Mouse (Mus musculus): Measurements from ENCODE around the gene Olfr54. TPM values are rescaled to one million over a fixed set of nuclear protein-coding genes. Genes with fewer than 3 reads are reported as not detected.

Gene Olfr54
- polyA plus RNA-seq, 1 experiment from 2014 or later = not detected

DNA sequence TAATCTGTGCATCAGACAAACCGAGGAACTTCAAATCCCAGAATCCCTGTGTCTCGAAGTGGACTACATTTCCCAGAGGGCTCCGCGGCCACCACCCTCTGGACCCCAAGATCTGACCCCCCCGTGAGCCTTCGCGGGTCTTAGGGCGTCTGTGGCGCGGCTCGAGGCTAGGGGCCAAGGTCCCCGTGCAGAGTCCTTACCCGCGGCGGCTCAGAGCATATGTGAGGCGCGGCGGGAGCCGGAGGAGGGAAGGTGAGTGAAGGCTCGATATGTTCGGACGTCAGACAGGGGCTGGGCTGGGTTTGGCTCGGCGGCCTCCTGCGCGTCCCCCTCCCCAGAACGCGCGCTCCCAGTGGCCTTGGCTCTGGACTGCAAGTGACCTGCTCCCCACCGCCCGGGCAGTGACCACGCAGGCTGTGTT, 45.1 kb downstream of the Olfr54 start, which contains the start of gene Zfp354a:
Gene Zfp354a (plus strand): TSS at position 107 of the 421 bp plus-strand sequence.
- peak within 1 kb of the TSS; percentile 54 for H3K4me2 ChIP-seq (ENCODE audit: low read depth, severe bottlenecking)
- DNase-seq (ENCODE audit: low spot score) (peak; percentile 89), ATAC-seq (ENCODE audit: insufficient number of reproducible peaks, low FRiP score, low TSS enrichment, low read depth) (peak; percentile 87)
- H3K27me3 ChIP-seq (ENCODE audit: control insufficient read depth, insufficient read depth, low read length) = no peaks in the 10 kb centered on the region
- H3K27ac ChIP-seq (replicated peaks; ENCODE audit: low read depth, low read length) = no peak within 1 kb of the TSS
- whole genome bisulfite sequencing = under 1% methylated on average over 24 of the region's 32 CpGs
- no peaks in the 10 kb centered on the region for H3K9me3 ChIP-seq (ENCODE audit: control insufficient read depth, low read length)
- H3K4me1 ChIP-seq (ENCODE audit: control insufficient read depth, insufficient read depth, low read length) = 0 out of 2 replicates have a peak, but pooled peaks cover 2% of the 10 kb centered on the region
- peak within 1 kb of the TSS; percentile 59 for H3K4me3 ChIP-seq (ENCODE audit: low read depth, low read length)
- H3K36me3 ChIP-seq (ENCODE audit: control insufficient read depth, insufficient read depth, low read length) = no peaks in the 10 kb centered on the region
- peak within 1 kb of the TSS; percentile 75 for H3K9ac ChIP-seq (ENCODE audit: low read length)

DNA sequence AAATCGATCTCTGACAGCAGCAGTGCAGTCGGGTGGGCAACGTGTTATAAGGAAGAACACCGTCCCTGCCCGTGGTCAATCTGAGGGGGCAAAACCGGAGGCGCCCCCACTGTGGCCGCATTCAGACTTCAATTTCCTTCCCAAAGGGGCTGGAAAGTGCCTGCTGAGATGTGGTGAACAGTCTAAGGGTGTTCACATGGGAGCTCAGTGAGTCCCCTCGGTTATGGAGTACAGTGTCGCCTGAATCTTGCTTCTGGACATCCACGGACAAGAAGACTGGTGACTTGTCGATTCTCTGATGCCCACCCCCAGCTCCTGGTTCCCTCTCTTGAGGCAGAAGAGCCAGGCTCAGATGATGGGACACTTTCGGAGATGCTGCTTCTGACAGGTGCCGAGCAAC, 45.6 kb downstream of the Olfr54 start:
- no peaks in the 10 kb centered on the region for H3K36me3 ChIP-seq (ENCODE audit: control insufficient read depth, insufficient read depth, low read length)
- H3K4me2 ChIP-seq (ENCODE audit: low read depth, severe bottlenecking) = peak overlapping the region; percentile 54
- DNase-seq (ENCODE audit: low spot score) (no peak), ATAC-seq (ENCODE audit: insufficient number of reproducible peaks, low FRiP score, low TSS enrichment, low read depth) (peak; percentile 62; the same call in 1 of the 2 replicates)
- WGBS = 19% methylated on average over 14 of the region's 14 CpGs
- H3K9ac ChIP-seq (ENCODE audit: low read length) = peak overlapping the region; percentile 75
- H3K27me3 ChIP-seq (ENCODE audit: control insufficient read depth, insufficient read depth, low read length) = no peaks in the 10 kb centered on the region
- H3K9me3 ChIP-seq (ENCODE audit: control insufficient read depth, low read length) = no peaks in the 10 kb centered on the region
- no peak overlapping the region for H3K27ac ChIP-seq (replicated peaks; ENCODE audit: low read depth, low read length)
- H3K4me1 ChIP-seq (ENCODE audit: control insufficient read depth, insufficient read depth, low read length) = 0 out of 2 replicates have a peak, but pooled peaks cover 2% of the 10 kb centered on the region
- H3K4me3 ChIP-seq (ENCODE audit: low read depth, low read length) = peak overlapping the region; percentile 59

DNA sequence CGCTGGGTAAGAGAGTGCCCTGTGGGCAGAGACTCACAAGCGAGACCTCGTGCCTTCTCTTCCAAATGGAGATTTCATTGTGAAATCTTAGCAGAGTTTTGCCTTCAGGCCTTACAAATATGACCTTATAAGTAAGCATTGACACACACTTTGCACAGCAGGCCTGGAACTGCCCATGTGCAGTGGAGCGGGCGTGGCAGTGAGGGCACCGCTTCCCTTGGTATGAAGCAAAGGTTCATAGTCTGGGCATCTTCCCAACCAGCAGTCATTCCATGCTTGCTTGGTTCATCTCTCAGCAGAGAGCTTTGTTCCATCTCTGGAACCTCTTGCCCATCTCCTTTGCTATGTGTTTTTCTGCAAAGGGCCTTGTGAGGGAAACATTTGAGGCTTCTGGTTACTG, 46.9 kb downstream of the Olfr54 start:
- WGBS = 92% methylated on average over 6 of the region's 6 CpGs
- no peak overlapping the region for H3K4me2 ChIP-seq (ENCODE audit: low read depth, severe bottlenecking)
- H3K27me3 ChIP-seq (ENCODE audit: control insufficient read depth, insufficient read depth, low read length) = no peaks in the 10 kb centered on the region
- H3K36me3 ChIP-seq (ENCODE audit: control insufficient read depth, insufficient read depth, low read length) = no peaks in the 10 kb centered on the region
- H3K4me3 ChIP-seq (ENCODE audit: low read depth, low read length) = no peak overlapping the region
- ATAC-seq (ENCODE audit: insufficient number of reproducible peaks, low FRiP score, low TSS enrichment, low read depth) = no peak
- 0 out of 2 replicates have a peak, but pooled peaks cover 2% of the 10 kb centered on the region for H3K4me1 ChIP-seq (ENCODE audit: control insufficient read depth, insufficient read depth, low read length)
- H3K9me3 ChIP-seq (ENCODE audit: control insufficient read depth, low read length) = no peaks in the 10 kb centered on the region
- no peak for DNase-seq (ENCODE audit: low spot score)
- H3K27ac ChIP-seq (replicated peaks; ENCODE audit: low read depth, low read length) = no peak overlapping the region
- no peak overlapping the region for H3K9ac ChIP-seq (ENCODE audit: low read length)

DNA sequence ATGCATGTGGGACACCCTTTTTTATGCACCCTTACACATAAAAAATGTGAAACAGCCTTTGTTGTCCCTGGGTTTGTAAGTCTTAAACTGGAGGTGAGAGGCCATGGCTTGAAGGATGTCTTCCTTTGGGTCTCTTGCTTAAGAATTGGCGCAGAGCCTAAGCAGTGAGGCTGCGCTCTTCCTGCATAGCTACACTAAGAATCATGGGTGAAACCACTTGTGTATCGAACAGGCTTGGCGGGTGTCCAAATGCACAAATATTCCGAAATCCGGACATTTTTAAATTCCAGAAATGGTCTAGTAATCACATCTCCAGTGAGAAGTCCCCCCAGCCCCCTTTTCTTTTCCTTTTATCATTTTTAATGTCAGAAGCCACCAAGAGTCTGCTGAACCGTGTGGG, 49.2 kb downstream of the Olfr54 start:
- H3K4me3 ChIP-seq (ENCODE audit: low read depth, low read length) = no peak overlapping the region
- no peak overlapping the region for H3K27ac ChIP-seq (replicated peaks; ENCODE audit: low read depth, low read length)
- H3K4me2 ChIP-seq (ENCODE audit: low read depth, severe bottlenecking) = no peak overlapping the region
- 94% methylated on average over 7 of the region's 7 CpGs for WGBS
- ATAC-seq (ENCODE audit: insufficient number of reproducible peaks, low FRiP score, low TSS enrichment, low read depth) = no peak
- H3K36me3 ChIP-seq (ENCODE audit: control insufficient read depth, insufficient read depth, low read length) = no peaks in the 10 kb centered on the region
- H3K9me3 ChIP-seq (ENCODE audit: control insufficient read depth, low read length) = no peaks in the 10 kb centered on the region
- 0 out of 2 replicates have a peak, but pooled peaks cover 2% of the 10 kb centered on the region for H3K4me1 ChIP-seq (ENCODE audit: control insufficient read depth, insufficient read depth, low read length)
- no peaks in the 10 kb centered on the region for H3K27me3 ChIP-seq (ENCODE audit: control insufficient read depth, insufficient read depth, low read length)
- no peak for DNase-seq (ENCODE audit: low spot score)
- no peak overlapping the region for H3K9ac ChIP-seq (ENCODE audit: low read length)

DNA sequence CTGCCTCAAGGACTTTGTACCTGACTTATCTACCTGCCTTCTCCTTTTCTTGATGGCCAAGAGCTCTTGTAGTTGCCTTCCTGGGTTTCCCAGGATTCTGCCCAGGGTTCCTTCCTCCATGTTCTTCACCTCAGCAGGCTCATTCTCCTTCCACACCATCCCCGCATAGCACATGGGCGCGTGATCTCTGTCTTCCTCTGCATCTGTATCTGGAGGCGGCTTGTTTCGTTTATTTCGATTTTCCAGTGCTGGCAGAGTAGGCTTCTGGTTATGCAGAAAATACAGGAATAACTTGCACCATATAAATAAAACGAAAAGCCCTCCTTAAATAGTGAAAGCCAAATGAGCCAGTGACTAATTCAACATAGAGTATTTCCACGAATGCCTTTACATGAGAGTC, 49.8 kb downstream of the Olfr54 start:
- ATAC-seq (ENCODE audit: insufficient number of reproducible peaks, low FRiP score, low TSS enrichment, low read depth) (no peak), DNase-seq (ENCODE audit: low spot score) (no peak)
- Histone ChIP-seq H3K9ac (ENCODE audit: low read length) (no peak overlapping the region), H3K27ac (replicated peaks; ENCODE audit: low read depth, low read length) (no peak overlapping the region), H3K4me3 (ENCODE audit: low read depth, low read length) (no peak overlapping the region), H3K27me3 (ENCODE audit: control insufficient read depth, insufficient read depth, low read length) (no peaks in the 10 kb centered on the region), H3K36me3 (ENCODE audit: control insufficient read depth, insufficient read depth, low read length) (no peaks in the 10 kb centered on the region), H3K4me2 (ENCODE audit: low read depth, severe bottlenecking) (no peak overlapping the region), H3K9me3 (ENCODE audit: control insufficient read depth, low read length) (no peaks in the 10 kb centered on the region), H3K4me1 (ENCODE audit: control insufficient read depth, insufficient read depth, low read length) (0 out of 2 replicates have a peak, but pooled peaks cover 2% of the 10 kb centered on the region)
- WGBS = 95% methylated on average over 8 of the region's 8 CpGs

Other genes with a start within 250 kb of the Olfr54 start
- gene Zfp354c, start 186.5 kb upstream of the Olfr54 start, polyA plus RNA-seq (2014; fragmentation: Nextera tagmentation; extraction: Ambion mirVana) = 44.3 and 50.6 TPM in 2 replicates
- gene Zfp879, start 172.7 kb upstream of the Olfr54 start, polyA plus RNA-seq (2014; fragmentation: Nextera tagmentation; extraction: Ambion mirVana) = 1.2 and 1.5 TPM in 2 replicates
- gene Grm6, start 163.6 kb upstream of the Olfr54 start, polyA plus RNA-seq (2014; fragmentation: Nextera tagmentation; extraction: Ambion mirVana) = 0.11 and 0.16 TPM in 2 replicates
- 15.5 and 17.8 TPM in 2 replicates for gene Zfp454, start 126.6 kb upstream of the Olfr54 start, polyA plus RNA-seq (2014; fragmentation: Nextera tagmentation; extraction: Ambion mirVana)
- 16.6 and 21.3 TPM in 2 replicates for gene Zfp2, start 98.1 kb upstream of the Olfr54 start, polyA plus RNA-seq (2014; fragmentation: Nextera tagmentation; extraction: Ambion mirVana)
- gene Zfp354b, start 82.6 kb upstream of the Olfr54 start, polyA plus RNA-seq (2014; fragmentation: Nextera tagmentation; extraction: Ambion mirVana) = 1.2 and 1.3 TPM in 2 replicates
- not detected in 2 replicates for gene 4933414I15Rik, start 70.5 kb upstream of the Olfr54 start, polyA plus RNA-seq (2014; fragmentation: Nextera tagmentation; extraction: Ambion mirVana)
- not detected in 2 replicates for gene Prop1, start 60.5 kb upstream of the Olfr54 start, polyA plus RNA-seq (2014; fragmentation: Nextera tagmentation; extraction: Ambion mirVana)
- not detected in 2 replicates for gene Olfr1378, start 47.7 kb upstream of the Olfr54 start, polyA plus RNA-seq (2014; fragmentation: Nextera tagmentation; extraction: Ambion mirVana)
- gene Olfr1377, start 32.3 kb upstream of the Olfr54 start, polyA plus RNA-seq (2014; fragmentation: Nextera tagmentation; extraction: Ambion mirVana) = not detected in 2 replicates
- gene Olfr51, start 10.6 kb upstream of the Olfr54 start, polyA plus RNA-seq (2014; fragmentation: Nextera tagmentation; extraction: Ambion mirVana) = not detected in 2 replicates
- not detected in 2 replicates for gene Olfr1375, start 33.9 kb downstream of the Olfr54 start, polyA plus RNA-seq (2014; fragmentation: Nextera tagmentation; extraction: Ambion mirVana)
- gene Zfp354a, start 45.0 kb downstream of the Olfr54 start, polyA plus RNA-seq (2014; fragmentation: Nextera tagmentation; extraction: Ambion mirVana) = 9.4 and 9.6 TPM in 2 replicates
- gene Gm12569, start 206.2 kb downstream of the Olfr54 start, polyA plus RNA-seq (2014; fragmentation: Nextera tagmentation; extraction: Ambion mirVana) = not detected in 2 replicates
- 147 and 160 TPM in 2 replicates for gene Clk4, start 247.5 kb downstream of the Olfr54 start, polyA plus RNA-seq (2014; fragmentation: Nextera tagmentation; extraction: Ambion mirVana)
- gene BC049762, start 248.8 kb downstream of the Olfr54 start, polyA plus RNA-seq (2014; fragmentation: Nextera tagmentation; extraction: Ambion mirVana) = 0.61 and 0.69 TPM in 2 replicates

Data from limb, embryonic 11.5 days (tissue).